Mouse (Mus musculus) midbrain, embryonic 14.5 days (tissue): ENCODE data around the gene She. TPM values are rescaled to one million over a fixed set of nuclear protein-coding genes. Genes with fewer than 3 reads are reported as not detected.

Source experiments
- ATAC-seq: fragments of 200-750 bp; cut with Nextera tagmentation; 2 replicates; pipeline ENCODE4 v1.8.0; 2017; ENCODE audit warnings: moderate number of reproducible peaks, moderate library complexity; ENCODE audit not compliant: low FRiP score, low TSS enrichment
- DNase-seq: peaks from one replicate; pipeline ENCODE4 v3.0.0-alpha.2; 2015
- H3K27ac ChIP-seq: fragments of 300-500 bp; sonication (generic); replicated peaks from 2 replicates; pipeline ENCODE4 v1.5.1; 2014; ENCODE audit warnings: mild to moderate bottlenecking, low read depth, low read length, moderate library complexity
- H3K27me3 ChIP-seq: fragments of 300-500 bp; sonication (generic); 2 replicates; pipeline ENCODE4 v1.6.1; 2014; ENCODE audit warnings: low read length, control low read depth, mixed read lengths; ENCODE audit not compliant: control insufficient read depth, insufficient read depth
- H3K36me3 ChIP-seq: fragments of 300-500 bp; sonication (generic); 2 replicates; pipeline ENCODE4 v1.6.1; 2014; ENCODE audit warnings: low read length, control low read depth; ENCODE audit not compliant: control insufficient read depth, insufficient read depth
- H3K4me1 ChIP-seq: fragments of 300-500 bp; sonication (generic); 2 replicates; pipeline ENCODE4 v1.6.1; 2014; ENCODE audit warnings: mild to moderate bottlenecking, antibody characterized with exemption, low read length, control low read depth; ENCODE audit not compliant: control insufficient read depth, insufficient read depth
- H3K4me2 ChIP-seq: fragments of 300-500 bp; sonication (generic); 2 replicates; pipeline ENCODE4 v1.6.1; 2014; ENCODE audit warnings: mild to moderate bottlenecking, low read length, moderate library complexity
- H3K4me3 ChIP-seq: fragments of 300-500 bp; sonication (generic); replicated peaks from 2 replicates; pipeline ENCODE4 v1.5.1; 2014; ENCODE audit warnings: low read depth, low read length
- H3K9ac ChIP-seq: fragments of 300-500 bp; sonication (generic); replicated peaks from 2 replicates; pipeline ENCODE4 v1.6.1; 2014; ENCODE audit warnings: mild to moderate bottlenecking, low read length, moderate library complexity
- H3K9me3 ChIP-seq: fragments of 300-500 bp; sonication (generic); 2 replicates; pipeline ENCODE4 v1.6.1; 2016; ENCODE audit warnings: low read length, control low read depth, mixed read lengths; ENCODE audit not compliant: control insufficient read depth
- WGBS: fragments of 180-500 bp; shearing (Covaris S2); extraction: QIAGEN DNeasy Blood & Tissue Kit; methylation state at CpG from one replicate; pipeline ENCODE4 v1.1.7; 2014; 5-methylcytosine and 5-hydroxymethylcytosine counted together
- polyA plus RNA-seq: library from polyadenylated mRNA; unstranded; fragments of >200 nt; fragmentation: Nextera tagmentation; extraction: Ambion mirVana; gene quantifications from 2 replicates; pipeline ENCODE4 v1.2.1, GENCODE M21; 2014

The She gene
- polyA plus RNA-seq, 1 experiment from 2014 or later: 2.0 TPM

- no peak for ATAC-seq
- 81% methylated on average over 5 of the region's 5 CpGs for WGBS
These were observed 23.3 kb upstream of the She start for GRCm38 (mm10) chr3:89807881-89808280.

GRCm38 (mm10) chr3:89808638-89809037 is 22.5 kb upstream of the She start:
- no peaks in the 10 kb centered on the region for H3K4me1 ChIP-seq
- H3K4me3 ChIP-seq: no peak overlapping the region
- no peak overlapping the region for H3K27ac ChIP-seq
- ATAC-seq: no peak
- WGBS: 61% methylated on average over 9 of the region's 9 CpGs
- H3K9ac ChIP-seq: no peak overlapping the region
- peaks cover 10% of the 10 kb centered on the region; the same call in 1 of the 2 replicates for H3K9me3 ChIP-seq
- H3K36me3 ChIP-seq: no peaks in the 10 kb centered on the region
- no peaks in the 10 kb centered on the region for H3K27me3 ChIP-seq
- no peak overlapping the region for H3K4me2 ChIP-seq
- DNase-seq: no peak

More at GRCm38 (mm10) chr3:89807881-89808280, 23.3 kb upstream of the She start:
- Histone ChIP-seq H3K4me3 (no peak overlapping the region), H3K9me3 (peaks cover 10% of the 10 kb centered on the region; the same call in 1 of the 2 replicates), H3K9ac (no peak overlapping the region), H3K36me3 (no peaks in the 10 kb centered on the region), H3K27me3 (no peaks in the 10 kb centered on the region), H3K4me2 (no peak overlapping the region), H3K27ac (no peak overlapping the region), H3K4me1 (no peaks in the 10 kb centered on the region)
- DNase-seq: no peak

- H3K4me3 ChIP-seq: no peak overlapping the region
- H3K9me3 ChIP-seq: peaks cover 10% of the 10 kb centered on the region; the same call in 1 of the 2 replicates
- ATAC-seq (no peak), DNase-seq (no peak)
- H3K27me3 ChIP-seq: no peaks in the 10 kb centered on the region
- H3K4me2 ChIP-seq: no peak overlapping the region
- no peaks in the 10 kb centered on the region for H3K4me1 ChIP-seq
- no peak overlapping the region for H3K9ac ChIP-seq
- no peaks in the 10 kb centered on the region for H3K36me3 ChIP-seq
- no peak overlapping the region for H3K27ac ChIP-seq
These were observed 20.3 kb upstream of the She start for GRCm38 (mm10) chr3:89810841-89811240.

GRCm38 (mm10) chr3:89812166-89812565 is 19.0 kb upstream of the She start:
- Histone ChIP-seq H3K4me1 (no peaks in the 10 kb centered on the region), H3K9ac (no peak overlapping the region), H3K36me3 (no peaks in the 10 kb centered on the region), H3K9me3 (peaks cover 10% of the 10 kb centered on the region; the same call in 1 of the 2 replicates), H3K27me3 (no peaks in the 10 kb centered on the region), H3K27ac (no peak overlapping the region), H3K4me3 (no peak overlapping the region), H3K4me2 (no peak overlapping the region)
- 67% methylated on average over 3 of the region's 3 CpGs for WGBS
- ATAC-seq: no peak
- DNase-seq: no peak

- ATAC-seq: no peak
- 80% methylated on average over 7 of the region's 7 CpGs for WGBS
- peaks cover 10% of the 10 kb centered on the region; the same call in 1 of the 2 replicates for H3K9me3 ChIP-seq
These were observed 17.1 kb upstream of the She start for GRCm38 (mm10) chr3:89814051-89814450.

GRCm38 (mm10) chr3:89817056-89817455 is 14.1 kb upstream of the She start:
- WGBS: 60% methylated on average over 4 of the region's 4 CpGs
- no peak for DNase-seq

More at GRCm38 (mm10) chr3:89814051-89814450, 17.1 kb upstream of the She start:
- H3K36me3 ChIP-seq: no peaks in the 10 kb centered on the region
- H3K4me1 ChIP-seq: no peaks in the 10 kb centered on the region
- DNase-seq: no peak
- no peak overlapping the region for H3K27ac ChIP-seq
- H3K9ac ChIP-seq: no peak overlapping the region
- H3K4me2 ChIP-seq: no peak overlapping the region
- H3K4me3 ChIP-seq: no peak overlapping the region
- H3K27me3 ChIP-seq: no peaks in the 10 kb centered on the region

GRCm38 (mm10) chr3:89818605-89819004 is 12.6 kb upstream of the She start:
- Histone ChIP-seq H3K4me2 (no peak overlapping the region), H3K4me1 (no peaks in the 10 kb centered on the region), H3K4me3 (no peak overlapping the region), H3K27ac (no peak overlapping the region), H3K9me3 (no peaks in the 10 kb centered on the region), H3K9ac (no peak overlapping the region), H3K27me3 (no peaks in the 10 kb centered on the region), H3K36me3 (no peaks in the 10 kb centered on the region)
- 83% methylated on average over 3 of the region's 3 CpGs for WGBS
- ATAC-seq: no peak
- no peak for DNase-seq

More at GRCm38 (mm10) chr3:89817056-89817455, 14.1 kb upstream of the She start:
- ATAC-seq: no peak
- H3K4me1 ChIP-seq: no peaks in the 10 kb centered on the region
- no peak overlapping the region for H3K27ac ChIP-seq
- H3K9ac ChIP-seq: no peak overlapping the region
- H3K36me3 ChIP-seq: no peaks in the 10 kb centered on the region
- no peak overlapping the region for H3K4me2 ChIP-seq
- no peak overlapping the region for H3K4me3 ChIP-seq
- no peaks in the 10 kb centered on the region for H3K27me3 ChIP-seq
- H3K9me3 ChIP-seq: no peaks in the 10 kb centered on the region

- H3K9me3 ChIP-seq: no peaks in the 10 kb centered on the region
- DNase-seq: no peak
- no peaks in the 10 kb centered on the region for H3K27me3 ChIP-seq
- ATAC-seq: no peak
- no peak overlapping the region for H3K9ac ChIP-seq
- no peaks in the 10 kb centered on the region for H3K4me1 ChIP-seq
- H3K4me2 ChIP-seq: no peak overlapping the region
- WGBS: 73% methylated on average over 7 of the region's 7 CpGs
- H3K27ac ChIP-seq: no peak overlapping the region
- H3K36me3 ChIP-seq: no peaks in the 10 kb centered on the region
- no peak overlapping the region for H3K4me3 ChIP-seq
These were observed 11.3 kb upstream of the She start for GRCm38 (mm10) chr3:89819897-89820296.

- no peaks in the 10 kb centered on the region for H3K27me3 ChIP-seq
- 84% methylated on average over 12 of the region's 12 CpGs for WGBS
- ATAC-seq: no peak
These were observed 10.7 kb upstream of the She start for GRCm38 (mm10) chr3:89820311-89821095.

More at GRCm38 (mm10) chr3:89820311-89821095, 10.7 kb upstream of the She start:
- no peak overlapping the region for H3K27ac ChIP-seq
- no peak overlapping the region for H3K4me2 ChIP-seq
- no peak for DNase-seq
- H3K4me1 ChIP-seq: no peaks in the 10 kb centered on the region
- no peaks in the 10 kb centered on the region for H3K9me3 ChIP-seq
- no peak overlapping the region for H3K4me3 ChIP-seq
- H3K36me3 ChIP-seq: no peaks in the 10 kb centered on the region
- no peak overlapping the region for H3K9ac ChIP-seq
